Mouse (Mus musculus) lung, adult 2 months (tissue): ENCODE data around the gene B3gnt6. TPM values are rescaled to one million over a fixed set of nuclear protein-coding genes. Genes with fewer than 3 reads are reported as not detected.
A peak's percentile ranks its signal among the peaks of the same experiment; 100 is the strongest.

ENCODE experiments used
- DNase-seq: peaks from one replicate; pipeline ENCODE4 v3.0.0; 2022
- H3K4me1 ChIP-seq: fragments of 200-500 bp; 2 replicates; pipeline ENCODE4 v1.6.1; 2011; ENCODE audit warnings: low read length; ENCODE audit not compliant: control insufficient read depth, insufficient read depth
- H3K4me3 ChIP-seq: fragments of 200-500 bp; replicated peaks from 2 replicates; pipeline ENCODE3; 2011; ENCODE audit warnings: low read depth, mild to moderate bottlenecking, control low read depth, low read length; ENCODE audit errors: extremely low read depth
- CTCF ChIP-seq: fragments of 200-500 bp; IDR thresholded peaks from 2 replicates; pipeline ENCODE4 v1.5.1; 2011; ENCODE audit warnings: mild to moderate bottlenecking, low read length, control low read depth; ENCODE audit not compliant: insufficient read depth
- POLR2A ChIP-seq: fragments of 200-500 bp; IDR thresholded peaks from 2 replicates; pipeline ENCODE4 v1.6.1; 2011; ENCODE audit warnings: low read depth, mild to moderate bottlenecking, control low read depth, low read length, borderline replicate concordance; ENCODE audit errors: extremely low read depth
- WGBS: fragments of 180-500 bp; shearing (Covaris S2); methylation state at CpG from one replicate; pipeline ENCODE4 v1.1.7; 2018; 5-methylcytosine and 5-hydroxymethylcytosine counted together
- polyA plus RNA-seq: library from polyadenylated mRNA; depleted of rRNA; stranded (reverse); fragments of >200 nt; gene quantifications from 2 replicates; pipeline ENCODE4 v1.2.3, GENCODE M21; 2012

The B3gnt6 gene
- polyA plus RNA-seq, 1 experiment: 1.5 TPM

- Histone ChIP-seq H3K4me1 (peaks cover 10% of the 10 kb centered on the region), H3K4me3 (peak overlapping the region; percentile 71)
- 8% methylated on average over 9 of the region's 9 CpGs for WGBS
- TF ChIP-seq POLR2A: no peak
- TF ChIP-seq CTCF: no peak
- no peak for DNase-seq
Measured at GRCm38 (mm10) chr7:98177566-98177928, 21.7 kb downstream of the B3gnt6 start.

GRCm38 (mm10) chr7:98177071-98177485 lies 22.2 kb downstream of the B3gnt6 start:
- Histone ChIP-seq H3K4me3 (no peak overlapping the region), H3K4me1 (peaks cover 14% of the 10 kb centered on the region)
- no peak for DNase-seq
- TF ChIP-seq POLR2A: no peak
- no peak for TF ChIP-seq CTCF
- 28% methylated on average over 2 of the region's 2 CpGs for WGBS

GRCm38 (mm10) chr7:98176322-98177070 lies 22.8 kb downstream of the B3gnt6 start:
- 49% methylated on average over 8 of the region's 8 CpGs for WGBS
- no peak for TF ChIP-seq CTCF
- TF ChIP-seq POLR2A: no peak
- no peak overlapping the region for H3K4me3 ChIP-seq
- DNase-seq: no peak
- peaks cover 16% of the 10 kb centered on the region for H3K4me1 ChIP-seq

- DNase-seq: no peak
- WGBS: 85% methylated on average over 4 of the region's 4 CpGs
- Histone ChIP-seq H3K4me1 (peaks cover 25% of the 10 kb centered on the region), H3K4me3 (no peak overlapping the region)
- TF ChIP-seq POLR2A: no peak
- TF ChIP-seq CTCF: no peak
Measured at GRCm38 (mm10) chr7:98174883-98175755, 24.2 kb downstream of the B3gnt6 start.

- Histone ChIP-seq H3K4me1 (peaks cover 25% of the 10 kb centered on the region), H3K4me3 (no peak overlapping the region)
- TF ChIP-seq POLR2A: no peak
- TF ChIP-seq CTCF: no peak
- DNase-seq: no peak
- 50% methylated on average over 4 of the region's 4 CpGs for WGBS
Measured at GRCm38 (mm10) chr7:98173408-98173807, 25.9 kb downstream of the B3gnt6 start.

- TF ChIP-seq CTCF: no peak
- no peak for TF ChIP-seq POLR2A
- DNase-seq: no peak
- 79% methylated on average over 8 of the region's 8 CpGs for WGBS
Measured at GRCm38 (mm10) chr7:98172661-98173060, 26.6 kb downstream of the B3gnt6 start.

GRCm38 (mm10) chr7:98171141-98172073 lies 27.9 kb downstream of the B3gnt6 start:
- WGBS: 39% methylated on average over 6 of the region's 6 CpGs
- Histone ChIP-seq H3K4me3 (no peak overlapping the region), H3K4me1 (peaks cover 18% of the 10 kb centered on the region)
- DNase-seq: no peak
- TF ChIP-seq CTCF (no peak), POLR2A (peak; percentile 21; the same call in 1 of the 2 replicates)

More at GRCm38 (mm10) chr7:98172661-98173060, 26.6 kb downstream of the B3gnt6 start:
- H3K4me3 ChIP-seq: no peak overlapping the region
- H3K4me1 ChIP-seq: peaks cover 25% of the 10 kb centered on the region

GRCm38 (mm10) chr7:98164999-98165528 lies 34.2 kb downstream of the B3gnt6 start:
- peaks cover 39% of the 10 kb centered on the region for H3K4me1 ChIP-seq
- WGBS: 11% methylated on average over 10 of the region's 10 CpGs
- DNase-seq: no peak

More at GRCm38 (mm10) chr7:98164999-98165528, 34.2 kb downstream of the B3gnt6 start:
- H3K4me3 ChIP-seq: no peak overlapping the region
- TF ChIP-seq POLR2A: no peak
- TF ChIP-seq CTCF: 0 out of 2 replicates have a peak, but pooled peaks have one; percentile 7
